Mouse (Mus musculus): ENCODE measurements around the gene Egfem1. TPM values are rescaled to one million over a fixed set of nuclear protein-coding genes. Genes with fewer than 3 reads are reported as not detected.

The Egfem1 gene
- polyA plus RNA-seq, 1 experiment from 2014 or later: 1.1 TPM

- Histone ChIP-seq H3K36me3 (ENCODE audit: control insufficient read depth, insufficient read depth, low read length) (no peaks in the 10 kb centered on the region), H3K9ac (ENCODE audit: low read depth, low read length) (no peak overlapping the region), H3K4me2 (replicated peaks; ENCODE audit: low read depth, low read length) (no peak overlapping the region), H3K27ac (ENCODE audit: low read depth, low read length) (no peak overlapping the region), H3K4me3 (ENCODE audit: low read length) (no peak overlapping the region), H3K27me3 (ENCODE audit: control insufficient read depth, insufficient read depth, low read length) (no peaks in the 10 kb centered on the region), H3K4me1 (ENCODE audit: control insufficient read depth, insufficient read depth, low read length) (no peaks in the 10 kb centered on the region), H3K9me3 (ENCODE audit: control insufficient read depth, low read length) (no peaks in the 10 kb centered on the region)
- no peak for ATAC-seq (ENCODE audit: low FRiP score, low TSS enrichment)
- WGBS: 90% methylated on average over 1 of the region's 1 CpGs
Measured at GRCm38 (mm10) chr3:29563171-29563570, 481.3 kb downstream of the Egfem1 start.

- no peak for ATAC-seq (ENCODE audit: low FRiP score, low TSS enrichment)
- Histone ChIP-seq H3K9ac (ENCODE audit: low read depth, low read length) (no peak overlapping the region), H3K27ac (ENCODE audit: low read depth, low read length) (no peak overlapping the region), H3K4me2 (replicated peaks; ENCODE audit: low read depth, low read length) (no peak overlapping the region), H3K4me1 (ENCODE audit: control insufficient read depth, insufficient read depth, low read length) (no peaks in the 10 kb centered on the region), H3K9me3 (ENCODE audit: control insufficient read depth, low read length) (no peaks in the 10 kb centered on the region), H3K4me3 (ENCODE audit: low read length) (no peak overlapping the region), H3K27me3 (ENCODE audit: control insufficient read depth, insufficient read depth, low read length) (no peaks in the 10 kb centered on the region), H3K36me3 (ENCODE audit: control insufficient read depth, insufficient read depth, low read length) (no peaks in the 10 kb centered on the region)
- 74% methylated on average over 5 of the region's 5 CpGs for WGBS
Measured at GRCm38 (mm10) chr3:29578055-29578860, 496.4 kb downstream of the Egfem1 start.

GRCm38 (mm10) chr3:29582749-29583148 lies 500.9 kb downstream of the Egfem1 start:
- 77% methylated on average over 8 of the region's 8 CpGs for WGBS
- Histone ChIP-seq H3K9me3 (ENCODE audit: control insufficient read depth, low read length) (no peaks in the 10 kb centered on the region), H3K36me3 (ENCODE audit: control insufficient read depth, insufficient read depth, low read length) (no peaks in the 10 kb centered on the region), H3K4me3 (ENCODE audit: low read length) (no peak overlapping the region), H3K4me2 (replicated peaks; ENCODE audit: low read depth, low read length) (no peak overlapping the region), H3K27me3 (ENCODE audit: control insufficient read depth, insufficient read depth, low read length) (no peaks in the 10 kb centered on the region), H3K9ac (ENCODE audit: low read depth, low read length) (no peak overlapping the region), H3K4me1 (ENCODE audit: control insufficient read depth, insufficient read depth, low read length) (no peaks in the 10 kb centered on the region), H3K27ac (ENCODE audit: low read depth, low read length) (no peak overlapping the region)
- ATAC-seq (ENCODE audit: low FRiP score, low TSS enrichment): no peak

- H3K4me1 ChIP-seq (ENCODE audit: control insufficient read depth, insufficient read depth, low read length): no peaks in the 10 kb centered on the region
- no peaks in the 10 kb centered on the region for H3K27me3 ChIP-seq (ENCODE audit: control insufficient read depth, insufficient read depth, low read length)
- no peaks in the 10 kb centered on the region for H3K36me3 ChIP-seq (ENCODE audit: control insufficient read depth, insufficient read depth, low read length)
- H3K4me2 ChIP-seq (replicated peaks; ENCODE audit: low read depth, low read length): no peak overlapping the region
- ATAC-seq (ENCODE audit: low FRiP score, low TSS enrichment): no peak
- 79% methylated on average over 7 of the region's 7 CpGs for WGBS
- no peak overlapping the region for H3K27ac ChIP-seq (ENCODE audit: low read depth, low read length)
- H3K4me3 ChIP-seq (ENCODE audit: low read length): no peak overlapping the region
- H3K9me3 ChIP-seq (ENCODE audit: control insufficient read depth, low read length): no peaks in the 10 kb centered on the region
- no peak overlapping the region for H3K9ac ChIP-seq (ENCODE audit: low read depth, low read length)
Measured at GRCm38 (mm10) chr3:29602140-29602539, 520.3 kb downstream of the Egfem1 start.

GRCm38 (mm10) chr3:29608713-29609112 lies 526.9 kb downstream of the Egfem1 start:
- Histone ChIP-seq H3K4me1 (ENCODE audit: control insufficient read depth, insufficient read depth, low read length) (no peaks in the 10 kb centered on the region), H3K9me3 (ENCODE audit: control insufficient read depth, low read length) (no peaks in the 10 kb centered on the region), H3K27me3 (ENCODE audit: control insufficient read depth, insufficient read depth, low read length) (no peaks in the 10 kb centered on the region), H3K4me3 (ENCODE audit: low read length) (no peak overlapping the region), H3K27ac (ENCODE audit: low read depth, low read length) (no peak overlapping the region), H3K36me3 (ENCODE audit: control insufficient read depth, insufficient read depth, low read length) (no peaks in the 10 kb centered on the region), H3K4me2 (replicated peaks; ENCODE audit: low read depth, low read length) (no peak overlapping the region), H3K9ac (ENCODE audit: low read depth, low read length) (no peak overlapping the region)
- 71% methylated on average over 3 of the region's 3 CpGs for WGBS
- ATAC-seq (ENCODE audit: low FRiP score, low TSS enrichment): no peak

GRCm38 (mm10) chr3:29609174-29609573 lies 527.4 kb downstream of the Egfem1 start:
- Histone ChIP-seq H3K27ac (ENCODE audit: low read depth, low read length) (no peak overlapping the region), H3K4me2 (replicated peaks; ENCODE audit: low read depth, low read length) (no peak overlapping the region), H3K9ac (ENCODE audit: low read depth, low read length) (no peak overlapping the region), H3K4me3 (ENCODE audit: low read length) (no peak overlapping the region), H3K4me1 (ENCODE audit: control insufficient read depth, insufficient read depth, low read length) (no peaks in the 10 kb centered on the region), H3K9me3 (ENCODE audit: control insufficient read depth, low read length) (no peaks in the 10 kb centered on the region), H3K27me3 (ENCODE audit: control insufficient read depth, insufficient read depth, low read length) (no peaks in the 10 kb centered on the region), H3K36me3 (ENCODE audit: control insufficient read depth, insufficient read depth, low read length) (no peaks in the 10 kb centered on the region)
- no peak for ATAC-seq (ENCODE audit: low FRiP score, low TSS enrichment)
- WGBS: 85% methylated on average over 2 of the region's 2 CpGs

GRCm38 (mm10) chr3:29619586-29619985 lies 537.8 kb downstream of the Egfem1 start:
- WGBS: 89% methylated on average over 1 of the region's 1 CpGs
- no peak overlapping the region for H3K9ac ChIP-seq (ENCODE audit: low read depth, low read length)
- no peak for ATAC-seq (ENCODE audit: low FRiP score, low TSS enrichment)

GRCm38 (mm10) chr3:29639819-29640218 lies 558.0 kb downstream of the Egfem1 start:
- Histone ChIP-seq H3K9ac (ENCODE audit: low read depth, low read length) (no peak overlapping the region), H3K27me3 (ENCODE audit: control insufficient read depth, insufficient read depth, low read length) (no peaks in the 10 kb centered on the region), H3K4me3 (ENCODE audit: low read length) (no peak overlapping the region), H3K4me1 (ENCODE audit: control insufficient read depth, insufficient read depth, low read length) (no peaks in the 10 kb centered on the region), H3K4me2 (replicated peaks; ENCODE audit: low read depth, low read length) (no peak overlapping the region), H3K36me3 (ENCODE audit: control insufficient read depth, insufficient read depth, low read length) (no peaks in the 10 kb centered on the region), H3K9me3 (ENCODE audit: control insufficient read depth, low read length) (no peaks in the 10 kb centered on the region), H3K27ac (ENCODE audit: low read depth, low read length) (no peak overlapping the region)
- 68% methylated on average over 2 of the region's 2 CpGs for WGBS
- ATAC-seq (ENCODE audit: low FRiP score, low TSS enrichment): no peak

More at GRCm38 (mm10) chr3:29619586-29619985, 537.8 kb downstream of the Egfem1 start:
- H3K27ac ChIP-seq (ENCODE audit: low read depth, low read length): no peak overlapping the region
- no peaks in the 10 kb centered on the region for H3K4me1 ChIP-seq (ENCODE audit: control insufficient read depth, insufficient read depth, low read length)
- H3K4me3 ChIP-seq (ENCODE audit: low read length): no peak overlapping the region
- H3K27me3 ChIP-seq (ENCODE audit: control insufficient read depth, insufficient read depth, low read length): no peaks in the 10 kb centered on the region
- H3K36me3 ChIP-seq (ENCODE audit: control insufficient read depth, insufficient read depth, low read length): no peaks in the 10 kb centered on the region
- H3K4me2 ChIP-seq (replicated peaks; ENCODE audit: low read depth, low read length): no peak overlapping the region
- no peaks in the 10 kb centered on the region for H3K9me3 ChIP-seq (ENCODE audit: control insufficient read depth, low read length)

GRCm38 (mm10) chr3:29666796-29667195 lies 585.0 kb downstream of the Egfem1 start:
- Histone ChIP-seq H3K9me3 (ENCODE audit: control insufficient read depth, low read length) (no peaks in the 10 kb centered on the region), H3K4me2 (replicated peaks; ENCODE audit: low read depth, low read length) (no peak overlapping the region), H3K27me3 (ENCODE audit: control insufficient read depth, insufficient read depth, low read length) (no peaks in the 10 kb centered on the region), H3K4me3 (ENCODE audit: low read length) (no peak overlapping the region), H3K27ac (ENCODE audit: low read depth, low read length) (no peak overlapping the region), H3K4me1 (ENCODE audit: control insufficient read depth, insufficient read depth, low read length) (no peaks in the 10 kb centered on the region), H3K9ac (ENCODE audit: low read depth, low read length) (no peak overlapping the region), H3K36me3 (ENCODE audit: control insufficient read depth, insufficient read depth, low read length) (no peaks in the 10 kb centered on the region)
- ATAC-seq (ENCODE audit: low FRiP score, low TSS enrichment): no peak
- 83% methylated on average over 2 of the region's 2 CpGs for WGBS
